Mouse (Mus musculus): ENCODE data around the gene Hnrnpf.

- TF ChIP-seq POLR2A (IDR thresholded peaks at IDR 0.05; ENCODE audit: low read depth, low read length): no peak
- TF ChIP-seq CTCF (IDR thresholded peaks at IDR 0.05; ENCODE audit: extremely low read depth, insufficient read length, insufficient replicate concordance, low read depth, low read length): no peak
Observed at GRCm38 (mm10) chr6:117956161-117956560, 56.0 kb downstream of the Hnrnpf start.

All from small intestine, adult 2 months (tissue).